Mouse (Mus musculus): ENCODE data around the gene Kcnj2. TPM values are rescaled to one million over a fixed set of nuclear protein-coding genes. Genes with fewer than 3 reads are reported as not detected.

The Kcnj2 gene
- 0.09 TPM in 1 of 2 replicates, not detected in the other for polyA plus RNA-seq (2012; ENCODE audit: low replicate concordance)

GRCm38 (mm10) chr11:111065635-111066298 is at the start of gene Kcnj2:
Gene Kcnj2 (plus strand): TSS chr11:111066164.

Other genes starting within 250 kb of the Kcnj2 start
- gene Kcnj16, start 98.1 kb upstream of the Kcnj2 start, polyA plus RNA-seq (2012; ENCODE audit: low replicate concordance), result 0.13 TPM in 1 of 2 replicates, not detected in the other

Measured in leukemia stem cell, adult 10-12 weeks (primary cell).